Mouse (Mus musculus) spleen, adult 2 months (tissue): ENCODE results near the gene Adh6b. TPM values are rescaled to one million over a fixed set of nuclear protein-coding genes. Genes with fewer than 3 reads are reported as not detected.

Experiments
- DNase-seq, 2 experiments: peaks; one replicate each; pipeline versions ENCODE4 v3.0.0 to v3.0.0-alpha.2; 2012 to 2021; ENCODE audit warnings: low spot score in 2 of 2, low read depth in 1 of 2
- H3K27ac ChIP-seq: fragments of 200-500 bp; 2 replicates; pipeline ENCODE4 v1.5.1; 2012; ENCODE audit warnings: low read length, inconsistent platforms; ENCODE audit not compliant: insufficient read depth
- H3K27me3 ChIP-seq: fragments of 200-500 bp; 2 replicates; pipeline ENCODE4 v1.6.1; 2012; ENCODE audit warnings: mild to moderate bottlenecking, moderate library complexity, low read length, inconsistent platforms; ENCODE audit not compliant: control insufficient read depth, insufficient read depth
- H3K36me3 ChIP-seq: fragments of 200-500 bp; 2 replicates; pipeline ENCODE4 v1.6.1; 2012; ENCODE audit warnings: mild to moderate bottlenecking, low read length, inconsistent platforms; ENCODE audit not compliant: control insufficient read depth, insufficient read depth
- H3K4me1 ChIP-seq: fragments of 200-500 bp; 2 replicates; pipeline ENCODE4 v1.6.1; 2011; ENCODE audit warnings: inconsistent platforms; ENCODE audit not compliant: control insufficient read depth, insufficient read depth, insufficient read length
- H3K4me3 ChIP-seq: fragments of 200-500 bp; 2 replicates; pipeline ENCODE4 v1.5.1; 2011; ENCODE audit warnings: mild to moderate bottlenecking, inconsistent platforms; ENCODE audit not compliant: insufficient read depth, insufficient read length; ENCODE audit errors: extremely low read depth
- CTCF ChIP-seq: fragments of 200-500 bp; IDR thresholded peaks from 2 replicates; pipeline ENCODE4 v1.5.1; 2011; ENCODE audit warnings: mild to moderate bottlenecking, inconsistent platforms; ENCODE audit not compliant: insufficient read depth, insufficient read length, insufficient replicate concordance; ENCODE audit errors: extremely low read depth
- POLR2A ChIP-seq: fragments of 200-500 bp; IDR thresholded peaks from 2 replicates; pipeline ENCODE4 v1.6.1; 2011; ENCODE audit warnings: low read depth, low read length, inconsistent platforms
- WGBS: fragments of 180-500 bp; shearing (Covaris S2); methylation state at CpG from one replicate; pipeline ENCODE4 v1.1.7; 2018; 5-methylcytosine and 5-hydroxymethylcytosine counted together
- polyA plus RNA-seq: library from polyadenylated mRNA; depleted of rRNA; stranded (reverse); fragments of >200 nt; gene quantifications from 2 replicates; pipeline ENCODE4 v1.2.3, GENCODE M21; 2012; rRNA removed

The Adh6b gene
- polyA plus RNA-seq, 1 experiment, result not detected

DNA sequence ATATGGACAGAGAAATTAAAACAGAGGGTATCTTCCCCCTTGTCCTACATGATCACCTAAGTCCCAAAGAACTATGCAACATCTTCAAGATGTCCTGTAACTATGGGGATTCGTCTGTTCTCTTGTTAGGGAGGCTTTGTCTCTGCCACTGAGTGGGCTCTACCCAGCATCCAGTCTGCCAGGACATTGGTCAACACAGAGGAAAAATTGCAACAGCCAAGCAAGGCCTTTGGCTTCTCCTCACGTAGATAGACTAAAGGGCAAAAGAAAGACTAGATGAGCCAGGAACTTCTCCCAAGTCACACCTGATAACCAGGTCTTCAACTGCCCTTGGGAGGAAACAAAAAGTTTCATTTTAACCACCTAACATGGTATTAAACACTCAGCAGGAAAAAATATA, 33.6 kb downstream of the Adh6b start:
- no peaks in the 10 kb centered on the region for H3K36me3 ChIP-seq
- no peak for DNase-seq
- no peak overlapping the region for H3K27ac ChIP-seq
- no peaks in the 10 kb centered on the region for H3K27me3 ChIP-seq
- H3K4me1 ChIP-seq, result no peaks in the 10 kb centered on the region
- WGBS, result 73% methylated on average over 2 of the region's 2 CpGs
- H3K4me3 ChIP-seq, result no peak overlapping the region
- TF ChIP-seq CTCF (no peak), POLR2A (no peak)

DNA sequence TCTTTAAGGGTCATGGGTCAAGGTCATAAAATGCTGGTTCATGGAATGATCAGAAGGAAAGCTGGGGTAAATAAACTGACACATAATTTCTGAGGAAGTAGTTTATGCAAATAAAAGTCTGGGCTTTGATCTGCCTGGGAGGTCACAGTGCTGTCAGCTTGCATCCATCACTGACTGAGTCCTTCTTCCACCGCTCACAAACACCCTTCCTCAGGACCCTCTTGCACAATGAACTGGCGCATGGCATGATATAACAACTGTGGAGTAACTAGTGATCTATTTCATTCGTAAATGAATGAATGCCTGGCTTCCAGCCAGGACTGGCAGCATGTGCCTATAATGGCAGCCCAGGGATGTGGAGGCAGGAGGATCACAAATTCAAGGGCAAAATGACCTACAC, 39.6 kb downstream of the Adh6b start:
- 80% methylated on average over 3 of the region's 3 CpGs for WGBS
- DNase-seq, result no peak

DNA sequence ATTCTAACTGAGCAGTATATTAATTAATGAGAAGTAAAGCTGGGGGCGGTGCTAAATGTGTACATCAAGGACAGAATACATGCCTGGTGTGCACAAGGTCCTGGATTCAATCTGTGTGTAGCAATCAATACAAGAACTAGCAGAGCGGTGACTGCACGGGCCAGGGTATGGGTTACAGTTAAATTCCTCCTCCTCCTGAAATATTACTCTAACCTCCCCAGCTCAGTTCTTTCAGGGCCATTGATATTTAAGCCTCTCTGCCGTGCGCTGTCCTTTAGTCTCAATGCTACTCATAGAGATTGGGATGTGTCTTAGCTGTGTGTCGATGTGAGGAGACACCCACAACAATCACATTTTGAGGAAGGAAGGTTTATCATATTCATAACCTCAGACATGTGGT, 45.6 kb downstream of the Adh6b start:
- Histone ChIP-seq H3K36me3 (no peaks in the 10 kb centered on the region), H3K4me1 (no peaks in the 10 kb centered on the region), H3K27me3 (no peaks in the 10 kb centered on the region), H3K27ac (no peak overlapping the region), H3K4me3 (no peak overlapping the region)
- no peak for DNase-seq
- WGBS, result 91% methylated on average over 6 of the region's 6 CpGs
- TF ChIP-seq CTCF, result no peak
- TF ChIP-seq POLR2A, result no peak

More for the DNA sequence above, 39.6 kb downstream of the Adh6b start:
- Histone ChIP-seq H3K27me3 (no peaks in the 10 kb centered on the region), H3K4me3 (no peak overlapping the region), H3K4me1 (no peaks in the 10 kb centered on the region), H3K36me3 (no peaks in the 10 kb centered on the region), H3K27ac (no peak overlapping the region)
- no peak for TF ChIP-seq CTCF
- TF ChIP-seq POLR2A, result no peak

DNA sequence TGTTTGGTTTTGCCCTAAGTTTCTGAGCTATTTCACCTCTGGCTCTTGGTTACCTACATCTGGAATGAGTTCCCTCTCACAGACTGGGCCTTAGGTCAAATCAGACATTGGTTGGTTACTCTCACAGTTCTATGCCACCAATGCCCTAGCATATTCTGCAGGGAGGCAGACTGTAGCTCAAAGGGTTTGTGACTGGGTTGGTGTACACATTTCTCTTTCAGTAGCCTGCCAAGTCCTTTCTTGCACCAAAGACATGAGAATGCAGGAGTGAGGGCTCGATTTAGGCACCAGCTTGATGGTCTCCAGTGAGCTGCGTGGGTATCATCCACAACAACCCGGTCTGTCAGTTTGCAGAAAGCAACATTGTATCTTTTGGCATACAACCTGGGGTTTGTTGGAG, 63.3 kb downstream of the Adh6b start:
- WGBS, result 77% methylated on average over 3 of the region's 3 CpGs
- Histone ChIP-seq H3K36me3 (no peaks in the 10 kb centered on the region), H3K4me1 (no peaks in the 10 kb centered on the region), H3K27ac (no peak overlapping the region), H3K4me3 (no peak overlapping the region), H3K27me3 (no peaks in the 10 kb centered on the region)
- DNase-seq, result no peak
- TF ChIP-seq CTCF (no peak), POLR2A (no peak)

DNA sequence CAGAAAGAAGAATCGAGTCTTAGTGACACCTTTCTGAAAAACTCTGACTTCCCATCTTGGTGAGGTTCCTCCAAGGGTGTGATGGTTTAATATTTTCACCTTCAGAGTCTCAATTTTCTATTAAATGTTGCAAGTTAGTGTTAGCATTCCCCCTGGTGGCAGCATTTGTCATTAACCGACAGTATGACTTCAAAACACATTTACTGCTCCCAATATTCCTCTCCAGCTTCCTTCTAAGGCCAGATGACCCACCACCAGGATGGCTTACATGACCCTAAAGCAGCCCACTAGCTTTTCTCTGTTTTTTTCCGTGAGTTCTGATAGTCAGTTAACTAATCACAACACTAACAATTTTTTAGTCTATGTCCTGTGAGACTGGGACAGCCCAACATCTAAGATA, 63.8 kb downstream of the Adh6b start:
- TF ChIP-seq CTCF (no peak), POLR2A (no peak)
- H3K27ac ChIP-seq, result no peak overlapping the region

DNA sequence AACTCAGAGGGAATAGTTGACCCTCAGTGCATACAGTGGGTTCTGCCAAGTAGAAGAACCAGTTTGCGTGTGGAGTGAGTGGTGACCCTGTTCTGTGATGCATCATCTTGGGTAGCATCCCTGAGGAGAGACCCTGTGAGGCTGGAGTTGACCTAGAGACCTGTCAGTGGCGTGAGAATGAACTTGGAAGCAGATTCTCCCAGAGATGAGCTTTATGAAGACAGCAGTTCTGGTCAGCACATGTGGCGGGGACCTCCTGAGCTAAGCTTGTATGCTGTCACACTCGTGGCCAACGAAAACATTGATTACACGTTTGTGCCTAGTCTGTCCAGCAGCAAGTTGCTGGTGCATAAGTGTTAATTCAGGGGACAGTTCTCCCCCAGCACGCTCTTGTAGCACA, 64.3 kb downstream of the Adh6b start:
- no peaks in the 10 kb centered on the region for H3K36me3 ChIP-seq
- no peak for DNase-seq
- no peak overlapping the region for H3K4me3 ChIP-seq
- no peak for TF ChIP-seq CTCF
- no peak for TF ChIP-seq POLR2A
- H3K27me3 ChIP-seq, result no peaks in the 10 kb centered on the region
- 84% methylated on average over 7 of the region's 7 CpGs for WGBS
- H3K4me1 ChIP-seq, result no peaks in the 10 kb centered on the region
- H3K27ac ChIP-seq, result no peak overlapping the region

More for the DNA sequence above, 63.8 kb downstream of the Adh6b start:
- Histone ChIP-seq H3K4me3 (no peak overlapping the region), H3K36me3 (no peaks in the 10 kb centered on the region), H3K4me1 (no peaks in the 10 kb centered on the region), H3K27me3 (no peaks in the 10 kb centered on the region)
- WGBS, result 17% methylated on average over 3 of the region's 3 CpGs
- no peak for DNase-seq

DNA sequence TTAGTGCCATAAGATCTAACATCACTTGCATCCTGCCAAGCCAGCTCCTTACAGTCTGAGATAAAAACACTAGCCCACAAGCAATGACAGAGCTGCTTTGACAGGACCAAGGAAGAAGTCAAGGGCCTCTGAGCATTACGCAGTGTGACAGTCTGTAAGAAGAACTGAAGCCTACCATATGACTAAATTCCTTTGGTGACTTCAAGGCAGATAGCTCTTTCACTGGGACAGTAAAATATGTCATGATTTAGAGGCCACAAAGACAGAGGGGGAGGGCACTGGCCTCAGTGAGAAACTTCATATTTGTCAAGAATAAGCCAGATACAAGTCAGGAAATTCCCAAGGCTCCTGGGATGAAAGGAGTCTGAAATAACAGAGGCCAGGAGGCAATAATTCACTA, 66.3 kb downstream of the Adh6b start:
- Histone ChIP-seq H3K4me1 (no peaks in the 10 kb centered on the region), H3K27me3 (no peaks in the 10 kb centered on the region), H3K4me3 (no peak overlapping the region), H3K27ac (no peak overlapping the region), H3K36me3 (no peaks in the 10 kb centered on the region)
- no peak for DNase-seq
- TF ChIP-seq POLR2A, result no peak
- TF ChIP-seq CTCF, result no peak
- 91% methylated on average over 1 of the region's 1 CpGs for WGBS

Other genes with a start within 250 kb of the Adh6b start
- 0.43 and 0.64 TPM in 2 replicates for gene Trmt10a, start 198.3 kb upstream of the Adh6b start, polyA plus RNA-seq
- 0.47 and 0.54 TPM in 2 replicates for gene Mttp, start 196.8 kb upstream of the Adh6b start, polyA plus RNA-seq
- not detected in 2 replicates for gene 4930579F01Rik, start 147.9 kb upstream of the Adh6b start, polyA plus RNA-seq
- not detected in 2 replicates for gene Adh7, start 124.0 kb upstream of the Adh6b start, polyA plus RNA-seq
- gene Adh1, start 80.8 kb upstream of the Adh6b start, polyA plus RNA-seq, result 1.8 and 1.9 TPM in 2 replicates
- not detected in 2 replicates for gene Adh6a, start 28.5 kb upstream of the Adh6b start, polyA plus RNA-seq
- gene Adh4, start 73.7 kb downstream of the Adh6b start, polyA plus RNA-seq, result not detected in 2 replicates
- 15.1 and 15.4 TPM in 2 replicates for gene Adh5, start 101.3 kb downstream of the Adh6b start, polyA plus RNA-seq
- 6.6 and 8.5 TPM in 2 replicates for gene Metap1, start 147.7 kb downstream of the Adh6b start, polyA plus RNA-seq
- gene Eif4e, start 184.4 kb downstream of the Adh6b start, polyA plus RNA-seq, result 5.3 and 7.7 TPM in 2 replicates